Comparison of ENCODE assay signal across 23 mouse cellular contexts in genomic region chr1:188080261-188080875, GRCm38 (mm10).
A peak's percentile ranks its signal among the peaks of the same experiment; 100 is the strongest.
DNase-seq lines count a peak whose midpoint lies in the region; ATAC-seq lines count a peak whose summit lies in the region.
"Had no signal": no experiment of that assay in that cellular context is flagged by ENCODE, and none has a peak within 500 bp of the region (broad histone marks: within the 10 kb centered on the region; RNA-seq: fewer than 3 reads in every experiment).

No protein-coding gene starts in this region.

- H3K9me3 ChIP-seq in heart, embryonic 12.5 days (replicated peaks) = no peaks in the 10 kb centered on the region
- H3K9me3 ChIP-seq in hindbrain, embryonic 11.5 days (ENCODE audit: control insufficient read depth, low read length) = no peaks in the 10 kb centered on the region
- no peaks in the 10 kb centered on the region for H3K9me3 ChIP-seq in hindbrain, embryonic 12.5 days (replicated peaks)
- H3K9me3 ChIP-seq: heart, embryonic 15.5 days; intestine, embryonic 15.5 days; liver, embryonic 13.5 days had no signal

- intact Hi-C loops in heart, postnatal 10 days (cut with DNase I) = no loop called here

- H3K9ac ChIP-seq in heart, embryonic 12.5 days = no peak overlapping the region
- H3K9ac ChIP-seq in hindbrain, embryonic 11.5 days (ENCODE audit: low read depth, low read length) = no peak overlapping the region
- H3K9ac ChIP-seq in hindbrain, embryonic 12.5 days = no peak overlapping the region
- H3K9ac ChIP-seq: heart, embryonic 15.5 days; intestine, embryonic 15.5 days; liver, embryonic 13.5 days; lung, embryonic 14.5 days had no signal

- no peaks in the 10 kb centered on the region for H3K27me3 ChIP-seq in heart, embryonic 12.5 days (replicated peaks)
- H3K27me3 ChIP-seq in hindbrain, embryonic 11.5 days (ENCODE audit: control insufficient read depth, insufficient read depth, low read length) = no peaks in the 10 kb centered on the region
- no peaks in the 10 kb centered on the region for H3K27me3 ChIP-seq in hindbrain, embryonic 12.5 days
- H3K27me3 ChIP-seq: heart, embryonic 15.5 days; intestine, embryonic 15.5 days; liver, embryonic 13.5 days; megakaryocyte, embryonic 14.5 days had no signal

- H3K36me3 ChIP-seq in heart, embryonic 12.5 days = peaks cover 4% of the 10 kb centered on the region; the same call in 1 of the 2 replicates
- no peaks in the 10 kb centered on the region for H3K36me3 ChIP-seq in hindbrain, embryonic 11.5 days (ENCODE audit: control insufficient read depth, insufficient read depth, low read length)
- H3K36me3 ChIP-seq in hindbrain, embryonic 12.5 days = no peaks in the 10 kb centered on the region
- H3K36me3 ChIP-seq: heart, embryonic 15.5 days; intestine, embryonic 15.5 days; liver, embryonic 13.5 days had no signal

- peak overlapping the region; percentile 31; the same call in 1 of the 2 replicates for H3K27ac ChIP-seq in heart, embryonic 12.5 days (ENCODE audit: poor library complexity, severe bottlenecking)
- H3K27ac ChIP-seq in hindbrain, embryonic 11.5 days (ENCODE audit: low read depth, low read length) = no peak overlapping the region
- no peak overlapping the region for H3K27ac ChIP-seq in hindbrain, embryonic 12.5 days
- H3K27ac ChIP-seq: heart, embryonic 15.5 days; intestine, embryonic 15.5 days; left cerebral cortex, adult 2 months; liver, embryonic 13.5 days had no signal

- ATAC-seq in heart, embryonic 12.5 days (ENCODE audit: insufficient number of reproducible peaks, low FRiP score) = peak; percentile 73; the same call in 1 of the 2 replicates
- ATAC-seq in hindbrain, embryonic 11.5 days (ENCODE audit: low FRiP score) = no peak
- no peak for ATAC-seq in hindbrain, embryonic 12.5 days (ENCODE audit: low FRiP score)
- ATAC-seq: hindbrain, embryonic 16.5 days; intestine, embryonic 15.5 days had no signal

- peaks cover 39% of the 10 kb centered on the region for H3K4me1 ChIP-seq in heart, embryonic 12.5 days (replicated peaks)
- H3K4me1 ChIP-seq in hindbrain, embryonic 11.5 days (replicated peaks; ENCODE audit: control insufficient read depth, insufficient read depth, low read length) = no peaks in the 10 kb centered on the region
- H3K4me1 ChIP-seq in hindbrain, embryonic 12.5 days = peaks cover 24% of the 10 kb centered on the region
- H3K4me1 ChIP-seq: intestine, embryonic 15.5 days; liver, embryonic 13.5 days; megakaryocyte, embryonic 14.5 days had no signal

- WGBS in heart, embryonic 12.5 days = 36% methylated on average over 12 of the region's 12 CpGs
- WGBS in hindbrain, embryonic 11.5 days = 33% methylated on average over 12 of the region's 12 CpGs
- WGBS in hindbrain, embryonic 12.5 days = 35% methylated on average over 12 of the region's 12 CpGs

- no peak overlapping the region for H3K4me2 ChIP-seq in heart, embryonic 12.5 days
- no peak overlapping the region for H3K4me2 ChIP-seq in hindbrain, embryonic 11.5 days (replicated peaks; ENCODE audit: low read depth, low read length)
- H3K4me2 ChIP-seq in hindbrain, embryonic 12.5 days (replicated peaks) = no peak overlapping the region
- H3K4me2 ChIP-seq: heart, embryonic 15.5 days; intestine, embryonic 15.5 days; liver, embryonic 13.5 days; lung, embryonic 14.5 days had no signal

- H3K4me3 ChIP-seq in heart, embryonic 12.5 days = no peak overlapping the region
- H3K4me3 ChIP-seq in hindbrain, embryonic 11.5 days (ENCODE audit: low read depth, low read length) = no peak overlapping the region
- no peak overlapping the region for H3K4me3 ChIP-seq in hindbrain, embryonic 12.5 days
- H3K4me3 ChIP-seq: heart, embryonic 15.5 days; intestine, embryonic 15.5 days; left cerebral cortex, adult 2 months; liver, embryonic 13.5 days; megakaryocyte, embryonic 14.5 days had no signal

- no peak for DNase-seq in heart, postnatal 10 days
- peak; percentile 15 for DNase-seq in hindbrain, embryonic 11.5 days (ENCODE audit: low spot score)
- DNase-seq in embryo, embryonic 11 days = peak; percentile 46
- peak; percentile 23 for DNase-seq in retina, postnatal 1 day
- no peak for DNase-seq in adrenal gland, adult 2 months
- DNase-seq: adrenal gland, postnatal 36 days; cerebellum, postnatal 14 days; gastrocnemius, postnatal 25 days; kidney, adult 8-10 months; kidney, postnatal 10 days; liver, embryonic 13.5 days; lung, embryonic 14.5 days; lung, postnatal 36 days; right cerebral cortex, adult 18-20 months; right cerebral cortex, postnatal 4 days; thymus, postnatal 14 days had no signal

Comparison
In these comparisons a context has a peak if more than half of its experiments do, and no peak if none do; other contexts are left out.
1. DNase-seq: peak in hindbrain, embryonic 11.5 days (single experiment), embryo, embryonic 11 days (single experiment) and retina, postnatal 1 day (single experiment); none in heart, postnatal 10 days (0 of 2) and adrenal gland, adult 2 months (single experiment).